Mouse (Mus musculus): Measurements from ENCODE around the gene 4931422A03Rik. TPM values are rescaled to one million over a fixed set of nuclear protein-coding genes. Genes with fewer than 3 reads are reported as not detected.
"Not testable (repeated sequence)": the region's sequence is repeated elsewhere in the genome, so short reads cannot be mapped to it uniquely, and the experiment has no call there.

The 4931422A03Rik gene
- polyA plus RNA-seq, 1 experiment: not detected

DNA sequence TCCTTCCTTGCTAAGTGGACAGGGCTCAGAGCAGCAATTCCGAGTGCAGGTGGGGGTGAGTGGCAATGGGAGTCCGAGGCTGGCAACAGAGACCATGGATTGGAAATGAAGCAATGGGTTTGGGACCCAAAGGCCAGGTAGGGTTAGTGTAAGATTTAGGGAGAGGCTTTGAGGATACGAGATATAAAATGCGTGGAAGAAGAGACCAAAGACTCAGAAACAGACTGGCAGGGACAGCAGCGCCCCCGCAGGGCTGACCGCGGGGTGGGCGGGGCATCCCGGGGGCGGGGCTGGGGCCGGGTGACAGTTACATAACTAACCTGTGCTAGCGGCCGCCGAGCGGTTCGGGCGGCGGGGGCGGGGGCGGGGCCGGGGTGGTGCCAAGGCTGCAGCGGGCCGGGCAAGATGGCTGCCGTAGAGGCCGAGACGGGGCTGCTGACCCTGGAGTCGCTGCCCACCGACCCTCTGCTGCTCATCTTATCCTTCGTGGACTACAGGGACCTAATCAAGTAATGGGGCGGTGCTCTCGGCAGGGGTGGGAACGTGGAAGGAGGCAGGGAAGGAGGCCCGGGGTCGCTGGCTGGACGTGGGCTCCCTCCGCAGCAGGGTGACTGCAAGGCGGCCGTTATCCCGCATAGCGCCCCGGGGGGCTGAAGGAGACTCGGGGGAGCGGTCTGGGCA is 563 bp downstream of the 4931422A03Rik start, which contains the start of gene Fbxo3:
Gene Fbxo3 (plus strand): TSS at position 264 of the 681 bp plus-strand sequence.
- TF ChIP-seq CTCF (IDR thresholded peaks at IDR 0.05; ENCODE audit: extremely low read depth, insufficient read length, insufficient replicate concordance, low read depth, low read length): peak; percentile 46; the same call in 1 of the 2 replicates
- no peak; the same call in 1 of the 2 replicates for TF ChIP-seq POLR2A (IDR thresholded peaks at IDR 0.05; ENCODE audit: low read depth, low read length)
- peak within 1 kb of the TSS; percentile 92 for H3K4me3 ChIP-seq (ENCODE audit: low read depth, low read length)
- H3K27me3 ChIP-seq (ENCODE audit: control insufficient read depth, insufficient read depth, low read length): no peaks in the 10 kb centered on the region
- H3K4me1 ChIP-seq (ENCODE audit: control insufficient read depth, insufficient read depth, insufficient read length, low read length): peaks cover 4% of the 10 kb centered on the region
- H3K27ac ChIP-seq (ENCODE audit: insufficient read depth, low read depth, low read length): 0 out of 2 replicates have a peak within 1 kb of the TSS, but pooled peaks have one; percentile 12
- peaks cover 5% of the 10 kb centered on the region; the same call in 1 of the 2 replicates for H3K36me3 ChIP-seq (ENCODE audit: control insufficient read depth, insufficient read depth, low read length)
- WGBS: 2% methylated on average over 42 of the region's 44 CpGs

DNA sequence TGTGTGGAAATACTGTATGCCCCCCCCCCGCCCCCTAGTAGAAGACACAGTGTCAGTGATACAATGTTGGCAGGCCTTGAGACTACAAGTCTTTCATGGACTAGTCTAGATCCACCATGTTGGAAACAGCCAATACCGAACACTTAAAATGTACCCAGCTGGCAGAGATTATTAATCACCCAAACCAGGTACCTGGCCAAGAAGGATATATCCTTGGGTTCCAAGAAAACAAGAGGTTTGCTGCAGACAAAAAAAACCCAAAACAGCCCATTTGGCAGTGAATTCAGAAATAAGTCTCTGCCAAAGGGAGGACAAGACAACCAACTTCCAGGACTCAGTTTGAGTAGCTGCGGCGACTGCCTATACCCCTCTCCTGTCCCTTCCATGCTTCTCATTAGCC is 3.5 kb downstream of the 4931422A03Rik start:
- no peak for TF ChIP-seq CTCF (IDR thresholded peaks at IDR 0.05; ENCODE audit: extremely low read depth, insufficient read length, insufficient replicate concordance, low read depth, low read length)
- TF ChIP-seq POLR2A (IDR thresholded peaks at IDR 0.05; ENCODE audit: low read depth, low read length): no peak
- no peaks in the 10 kb centered on the region for H3K27me3 ChIP-seq (ENCODE audit: control insufficient read depth, insufficient read depth, low read length)
- H3K4me3 ChIP-seq (ENCODE audit: low read depth, low read length): no peak overlapping the region
- no peak overlapping the region for H3K27ac ChIP-seq (ENCODE audit: insufficient read depth, low read depth, low read length)
- WGBS: 93% methylated on average over 4 of the region's 4 CpGs
- no peaks in the 10 kb centered on the region for H3K36me3 ChIP-seq (ENCODE audit: control insufficient read depth, insufficient read depth, low read length)
- peaks cover 4% of the 10 kb centered on the region for H3K4me1 ChIP-seq (ENCODE audit: control insufficient read depth, insufficient read depth, insufficient read length, low read length)

DNA sequence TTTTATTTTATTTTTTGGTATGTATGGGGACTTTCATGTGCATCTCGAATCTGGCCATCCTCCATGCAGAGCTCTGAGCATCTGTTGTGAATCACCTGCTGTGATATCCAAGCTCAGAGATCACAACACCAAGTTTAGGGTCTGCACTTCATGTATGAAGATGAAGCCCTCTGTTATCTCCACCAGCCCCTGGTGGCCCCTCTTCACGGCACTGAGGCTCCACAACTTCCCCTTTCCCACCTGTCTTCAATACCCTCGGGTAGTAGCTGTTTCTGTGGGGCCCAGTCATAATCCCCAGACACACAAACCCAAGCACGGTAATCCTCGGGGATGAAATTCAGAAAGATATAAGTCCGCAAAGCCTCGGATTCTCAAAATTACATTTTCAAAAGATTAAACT is 5.1 kb downstream of the 4931422A03Rik start:
- Histone ChIP-seq H3K27ac (ENCODE audit: insufficient read depth, low read depth, low read length) (no peak overlapping the region), H3K4me1 (ENCODE audit: control insufficient read depth, insufficient read depth, insufficient read length, low read length) (peaks cover 3% of the 10 kb centered on the region; the same call in 1 of the 2 replicates), H3K36me3 (ENCODE audit: control insufficient read depth, insufficient read depth, low read length) (no peaks in the 10 kb centered on the region), H3K4me3 (ENCODE audit: low read depth, low read length) (no peak overlapping the region), H3K27me3 (ENCODE audit: control insufficient read depth, insufficient read depth, low read length) (no peaks in the 10 kb centered on the region)
- TF ChIP-seq CTCF (IDR thresholded peaks at IDR 0.05; ENCODE audit: extremely low read depth, insufficient read length, insufficient replicate concordance, low read depth, low read length) (no peak), POLR2A (IDR thresholded peaks at IDR 0.05; ENCODE audit: low read depth, low read length) (no peak)
- WGBS: 76% methylated on average over 7 of the region's 7 CpGs

DNA sequence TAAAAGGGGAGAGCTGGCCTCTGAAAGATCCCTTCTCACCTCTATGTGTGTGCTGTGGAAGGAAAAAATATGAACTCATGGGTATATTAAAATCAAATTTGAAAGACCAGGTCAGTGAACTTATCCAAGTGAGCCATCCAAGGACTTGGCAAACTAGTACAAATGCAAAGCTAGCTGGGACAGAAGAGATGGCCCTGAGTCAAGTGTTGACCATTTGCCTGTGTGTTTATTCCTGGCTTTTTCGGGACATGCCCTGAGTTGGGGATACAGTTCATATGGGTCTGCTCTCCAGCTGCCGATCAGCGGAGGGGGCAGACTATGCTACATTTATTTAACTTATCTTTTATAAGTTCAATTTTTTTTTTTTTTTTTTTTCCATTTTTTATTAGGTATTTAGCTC is 19.3 kb downstream of the 4931422A03Rik start:
- H3K36me3 ChIP-seq (ENCODE audit: control insufficient read depth, insufficient read depth, low read length); H3K4me1 ChIP-seq (ENCODE audit: control insufficient read depth, insufficient read depth, insufficient read length, low read length); H3K4me3 ChIP-seq (ENCODE audit: low read depth, low read length); H3K27me3 ChIP-seq (ENCODE audit: control insufficient read depth, insufficient read depth, low read length); H3K27ac ChIP-seq (ENCODE audit: insufficient read depth, low read depth, low read length): not testable (repeated sequence)
- 90% methylated on average over 3 of the region's 3 CpGs for WGBS

DNA sequence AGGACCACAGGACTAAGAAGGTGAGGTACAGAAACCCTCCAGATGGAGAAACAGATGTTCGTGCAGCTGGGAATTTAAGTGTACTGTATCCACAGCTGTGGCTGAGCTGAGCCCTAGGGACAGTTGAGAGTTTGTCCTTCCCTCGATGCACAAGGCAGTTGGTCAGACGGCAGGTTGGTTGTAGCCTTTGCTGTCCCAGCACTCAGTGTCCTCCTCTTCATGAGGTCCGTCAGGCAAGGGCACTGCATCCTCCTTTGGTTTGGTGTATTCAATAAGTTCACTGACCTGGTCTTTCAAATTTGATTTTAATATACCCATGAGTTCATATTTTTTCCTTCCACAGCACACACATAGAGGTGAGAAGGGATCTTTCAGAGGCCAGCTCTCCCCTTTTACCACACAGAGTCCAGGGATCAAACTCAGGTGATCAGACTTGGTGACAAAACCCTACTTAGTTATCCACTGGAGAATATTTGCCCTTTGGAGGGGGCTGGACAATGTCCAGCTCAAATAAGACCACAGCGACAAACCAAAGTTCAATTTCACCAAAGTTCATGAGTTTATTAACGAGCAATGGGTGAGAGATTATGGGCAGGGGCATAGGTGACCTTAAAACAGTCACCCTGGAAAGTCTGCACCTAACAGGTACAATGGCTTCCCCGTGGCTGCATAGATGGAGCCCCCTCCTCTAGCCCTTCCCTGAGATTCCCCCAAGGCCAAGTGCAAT is 20.2 kb downstream of the 4931422A03Rik start:
- WGBS: 74% methylated on average over 7 of the region's 7 CpGs

DNA sequence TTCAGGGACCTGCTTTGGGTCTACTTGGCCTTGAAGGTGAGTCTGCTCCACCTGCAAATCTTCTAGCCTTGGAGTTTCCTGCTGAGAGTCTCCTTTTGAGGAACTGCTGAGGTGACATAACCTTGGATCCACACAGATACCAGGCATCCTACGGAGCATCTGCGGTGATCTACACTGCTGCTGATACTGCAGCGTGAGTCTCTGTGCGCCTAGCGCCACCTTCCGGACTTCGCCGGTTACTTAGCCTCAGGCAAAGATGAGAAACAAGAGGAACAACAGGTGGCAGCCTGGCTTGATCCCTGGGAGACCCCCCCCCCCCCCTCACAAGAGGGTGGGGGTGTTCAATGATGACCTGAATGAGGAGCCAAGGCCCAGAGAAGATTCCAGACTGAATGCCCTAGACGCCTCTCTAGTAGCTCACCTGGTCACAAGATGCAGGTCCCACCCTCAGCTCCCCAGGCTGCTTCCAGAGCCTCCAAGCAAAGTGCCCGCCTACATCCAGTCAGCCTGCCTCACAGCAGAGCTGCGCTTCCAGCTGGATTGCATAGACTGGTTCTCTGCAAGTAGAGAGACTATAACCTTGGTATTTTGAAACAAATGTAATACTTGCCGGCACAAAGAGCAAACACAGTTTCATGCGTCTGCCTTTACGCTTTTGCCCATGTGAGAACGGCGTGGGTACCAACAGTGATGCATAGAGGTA is 25.3 kb downstream of the 4931422A03Rik start:
- no peaks in the 10 kb centered on the region for H3K4me1 ChIP-seq (ENCODE audit: control insufficient read depth, insufficient read depth, insufficient read length, low read length)
- H3K36me3 ChIP-seq (ENCODE audit: control insufficient read depth, insufficient read depth, low read length): no peaks in the 10 kb centered on the region
- TF ChIP-seq CTCF (IDR thresholded peaks at IDR 0.05; ENCODE audit: extremely low read depth, insufficient read length, insufficient replicate concordance, low read depth, low read length) (peak; percentile 46; the same call in 1 of the 2 replicates), POLR2A (IDR thresholded peaks at IDR 0.05; ENCODE audit: low read depth, low read length) (no peak)
- no peaks in the 10 kb centered on the region; the same call in 1 of the 2 replicates for H3K27me3 ChIP-seq (ENCODE audit: control insufficient read depth, insufficient read depth, low read length)
- H3K27ac ChIP-seq (ENCODE audit: insufficient read depth, low read depth, low read length): no peak overlapping the region
- H3K4me3 ChIP-seq (ENCODE audit: low read depth, low read length): no peak overlapping the region
- WGBS: 33% methylated on average over 16 of the region's 16 CpGs

More for the DNA sequence above, 20.2 kb downstream of the 4931422A03Rik start:
- Histone ChIP-seq H3K36me3 (ENCODE audit: control insufficient read depth, insufficient read depth, low read length) (no peaks in the 10 kb centered on the region), H3K27ac (ENCODE audit: insufficient read depth, low read depth, low read length) (no peak overlapping the region), H3K27me3 (ENCODE audit: control insufficient read depth, insufficient read depth, low read length) (no peaks in the 10 kb centered on the region; the same call in 1 of the 2 replicates), H3K4me3 (ENCODE audit: low read depth, low read length) (no peak overlapping the region), H3K4me1 (ENCODE audit: control insufficient read depth, insufficient read depth, insufficient read length, low read length) (no peaks in the 10 kb centered on the region)
- TF ChIP-seq POLR2A (IDR thresholded peaks at IDR 0.05; ENCODE audit: low read depth, low read length) (no peak), CTCF (IDR thresholded peaks at IDR 0.05; ENCODE audit: extremely low read depth, insufficient read length, insufficient replicate concordance, low read depth, low read length) (no peak)

DNA sequence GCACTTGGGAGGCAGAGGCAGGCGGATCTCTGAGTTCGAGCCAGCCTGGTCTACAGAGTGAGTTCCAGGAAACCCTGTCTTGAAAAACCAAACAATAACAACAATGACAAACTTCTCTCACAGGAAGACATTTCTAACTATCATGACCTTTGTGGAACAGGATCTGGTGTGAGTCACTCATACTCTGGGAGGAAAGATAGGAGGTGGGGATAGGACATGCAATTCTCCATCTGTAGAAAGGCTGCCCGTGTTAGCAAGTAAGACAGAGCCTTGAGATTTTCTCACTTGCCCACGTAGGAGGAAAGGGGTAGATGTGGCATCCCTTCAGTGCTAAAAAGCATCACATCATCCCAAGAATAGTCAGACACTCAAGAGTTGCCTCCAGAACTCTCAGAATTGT is 26.3 kb downstream of the 4931422A03Rik start:
- Histone ChIP-seq H3K27ac (ENCODE audit: insufficient read depth, low read depth, low read length) (no peak overlapping the region), H3K36me3 (ENCODE audit: control insufficient read depth, insufficient read depth, low read length) (no peaks in the 10 kb centered on the region), H3K4me1 (ENCODE audit: control insufficient read depth, insufficient read depth, insufficient read length, low read length) (no peaks in the 10 kb centered on the region), H3K27me3 (ENCODE audit: control insufficient read depth, insufficient read depth, low read length) (no peaks in the 10 kb centered on the region), H3K4me3 (ENCODE audit: low read depth, low read length) (no peak overlapping the region)
- WGBS: 70% methylated on average over 4 of the region's 4 CpGs
- TF ChIP-seq CTCF (IDR thresholded peaks at IDR 0.05; ENCODE audit: extremely low read depth, insufficient read length, insufficient replicate concordance, low read depth, low read length) (no peak), POLR2A (IDR thresholded peaks at IDR 0.05; ENCODE audit: low read depth, low read length) (no peak)
